Mouse (Mus musculus) embryonic stem cell, embryonic (primary cell): ENCODE measurements around the gene Wdr70.

ENCODE experiments used
- CTCF ChIA-PET, 4 experiments: fragments of 300-600 bp in 2 of 4; fragments of 350-600 bp in 2 of 4; sonication (Branson Sonifier 250); formaldehyde crosslinking; loops; one replicate each; lab custom pipeline; 2022; ENCODE audit warnings: inconsistent platforms in 2 of 4; lab: Charles Lee
- POLR2A ChIA-PET, 4 experiments: fragments of 300-600 bp in 2 of 4; fragments of 350-600 bp in 2 of 4; sonication (Branson Sonifier 250); formaldehyde crosslinking; loops; one replicate each; lab custom pipeline; 2022; ENCODE audit warnings: antibody characterized with exemption in 4 of 4, inconsistent platforms in 1 of 4; lab: Charles Lee

Gene Wdr70

GRCm38 (mm10) chr15:7976775-7977174 lies 122.2 kb downstream of the Wdr70 start:
- POLR2A ChIA-PET = interaction anchor here in 1 of 4 experiments (0.6 to 1.1 kb wide), 2 partner anchors 51 to 70 kb away, joined by 3 read pairs; no protein-coding TSS in a partner anchor
- CTCF ChIA-PET = no interaction called here

- CTCF ChIA-PET = interaction anchor here (0.6 to 1.1 kb wide), 19 partner anchors 11 to 616 kb away, joined by 3 to 6 read pairs (median 3); no protein-coding TSS in a partner anchor
- POLR2A ChIA-PET = interaction anchor here in 2 of 4 experiments (0.5 to 1.5 kb wide), 6 partner anchors 12 to 124 kb away, joined by 3 to 4 read pairs (median 3); partner anchors contain the start of gene Wdr70 (in 1 of the 2)
Observed at GRCm38 (mm10) chr15:7974368-7974767, 124.6 kb downstream of the Wdr70 start.

GRCm38 (mm10) chr15:7972528-7972927 lies 126.5 kb downstream of the Wdr70 start:
- ChIA-PET CTCF (no interaction called here), POLR2A (no interaction called here)

GRCm38 (mm10) chr15:7962786-7963185 lies 136.2 kb downstream of the Wdr70 start:
- CTCF ChIA-PET = no interaction called here
- POLR2A ChIA-PET = interaction anchor here in 1 of 4 experiments (1.4 kb wide), 1 partner anchor 12 kb away, joined by 4 read pairs; no protein-coding TSS in a partner anchor

- ChIA-PET CTCF (interaction anchor here in 2 of 4 experiments (0.9 to 1.5 kb wide), 2 partner anchors 13 kb away, joined by 4 to 5 read pairs; no protein-coding TSS in a partner anchor), POLR2A (interaction anchor here in 1 of 4 experiments (1.4 to 1.9 kb wide), 3 partner anchors 9 to 13 kb away, joined by 3 to 5 read pairs (median 4); no protein-coding TSS in a partner anchor)
Observed at GRCm38 (mm10) chr15:7961489-7961888, 137.5 kb downstream of the Wdr70 start.

- POLR2A ChIA-PET = no interaction called here
- CTCF ChIA-PET = no interaction called here
Observed at GRCm38 (mm10) chr15:7956899-7957298, 142.1 kb downstream of the Wdr70 start.

GRCm38 (mm10) chr15:7950561-7950960 lies 148.4 kb downstream of the Wdr70 start:
- POLR2A ChIA-PET = interaction anchor here in 1 of 4 experiments (1.1 kb wide), 1 partner anchor 11 kb away, joined by 3 read pairs; no protein-coding TSS in a partner anchor
- CTCF ChIA-PET = interaction anchor here in 1 of 4 experiments (1.5 kb wide), 1 partner anchor 24 kb away, joined by 5 read pairs; no protein-coding TSS in a partner anchor

GRCm38 (mm10) chr15:7941690-7942089 lies 157.3 kb downstream of the Wdr70 start:
- POLR2A ChIA-PET = no interaction called here
- CTCF ChIA-PET = no interaction called here

GRCm38 (mm10) chr15:7935571-7936165 lies 163.3 kb downstream of the Wdr70 start:
- ChIA-PET CTCF (interaction anchor here in 1 of 4 experiments (1.6 kb wide), 1 partner anchor 10 kb away, joined by 4 read pairs; no protein-coding TSS in a partner anchor), POLR2A (interaction anchor here in 2 of 4 experiments (1.2 to 2.4 kb wide), 3 partner anchors 8 to 16 kb away, joined by 3 to 8 read pairs (median 3); no protein-coding TSS in a partner anchor)

- ChIA-PET POLR2A (interaction anchor here in 1 of 4 experiments (0.6 to 2.4 kb wide), 6 partner anchors 9 to 1306 kb away, joined by 3 to 8 read pairs (median 4); no protein-coding TSS in a partner anchor), CTCF (interaction anchor here in 2 of 4 experiments (0.6 to 1.6 kb wide), 3 partner anchors 9 to 65 kb away, joined by 3 to 4 read pairs (median 3); no protein-coding TSS in a partner anchor)
Observed at GRCm38 (mm10) chr15:7934580-7934979, 164.4 kb downstream of the Wdr70 start.

- POLR2A ChIA-PET = interaction anchor here in 1 of 4 experiments (0.5 to 2.4 kb wide), 6 partner anchors 9 to 206 kb away, joined by 3 to 8 read pairs (median 4); no protein-coding TSS in a partner anchor
- CTCF ChIA-PET = interaction anchor here in 2 of 4 experiments (0.5 to 0.6 kb wide), 3 partner anchors 65 to 491 kb away, joined by 3 to 11 read pairs (median 3); no protein-coding TSS in a partner anchor
Observed at GRCm38 (mm10) chr15:7934105-7934504, 164.9 kb downstream of the Wdr70 start.

- POLR2A ChIA-PET = interaction anchor here in 1 of 4 experiments (1.4 kb wide), 1 partner anchor 12 kb away, joined by 3 read pairs; no protein-coding TSS in a partner anchor
- CTCF ChIA-PET = no interaction called here
Observed at GRCm38 (mm10) chr15:7931605-7932008, 167.4 kb downstream of the Wdr70 start.

GRCm38 (mm10) chr15:7925382-7925781 lies 173.6 kb downstream of the Wdr70 start:
- CTCF ChIA-PET = interaction anchor here in 3 of 4 experiments (0.6 to 1.6 kb wide), 5 partner anchors 10 to 638 kb away, joined by 3 to 4 read pairs (median 3); no protein-coding TSS in a partner anchor
- POLR2A ChIA-PET = interaction anchor here in 1 of 4 experiments (1.9 kb wide), 1 partner anchor 9 kb away, joined by 8 read pairs; no protein-coding TSS in a partner anchor

- ChIA-PET POLR2A (interaction anchor here in 1 of 4 experiments (0.6 to 0.7 kb wide), 2 partner anchors 10 to 14 kb away, joined by 3 to 4 read pairs; no protein-coding TSS in a partner anchor), CTCF (interaction anchor here in 1 of 4 experiments (1.0 kb wide), 1 partner anchor 24 kb away, joined by 6 read pairs; no protein-coding TSS in a partner anchor)
Observed at GRCm38 (mm10) chr15:7923281-7923680, 175.7 kb downstream of the Wdr70 start.

GRCm38 (mm10) chr15:7922291-7923037 lies 176.5 kb downstream of the Wdr70 start:
- CTCF ChIA-PET = interaction anchor here in 1 of 4 experiments (1.0 kb wide), 1 partner anchor 23 kb away, joined by 6 read pairs; no protein-coding TSS in a partner anchor
- POLR2A ChIA-PET = no interaction called here

- POLR2A ChIA-PET = no interaction called here
- CTCF ChIA-PET = no interaction called here
Observed at GRCm38 (mm10) chr15:7921124-7921523, 177.9 kb downstream of the Wdr70 start.

GRCm38 (mm10) chr15:7906491-7907035 lies 192.4 kb downstream of the Wdr70 start:
- ChIA-PET POLR2A (interaction anchor here in 1 of 4 experiments (0.6 kb wide), 1 partner anchor 71 kb away, joined by 3 read pairs; no protein-coding TSS in a partner anchor), CTCF (no interaction called here)

- POLR2A ChIA-PET = interaction anchor here in 1 of 4 experiments (0.6 kb wide), 1 partner anchor 23 kb away, joined by 3 read pairs; no protein-coding TSS in a partner anchor
- CTCF ChIA-PET = interaction anchor here in 2 of 4 experiments (0.6 to 1.6 kb wide), 12 partner anchors 9 to 456 kb away, joined by 3 to 6 read pairs (median 4); no protein-coding TSS in a partner anchor
Observed at GRCm38 (mm10) chr15:7899286-7899685, 199.7 kb downstream of the Wdr70 start.
